Mouse (Mus musculus) lung, postnatal 0 days (tissue): ENCODE measurements around the gene Znrf3. TPM values are rescaled to one million over a fixed set of nuclear protein-coding genes. Genes with fewer than 3 reads are reported as not detected.
A peak's percentile ranks its signal among the peaks of the same experiment; 100 is the strongest.

Experiments used
- ATAC-seq: fragments of 200-750 bp; cut with Nextera tagmentation; 2 replicates; pipeline ENCODE4 v1.8.0; 2017; ENCODE audit warnings: moderate library complexity
- DNase-seq: peaks from one replicate; pipeline ENCODE4 v3.0.0-alpha.2; 2016; ENCODE audit warnings: low spot score
- H3K27ac ChIP-seq: fragments of 300-500 bp; sonication (generic); 2 replicates; pipeline ENCODE4 v1.5.1; 2014; ENCODE audit warnings: antibody characterized with exemption, mild to moderate bottlenecking, low read length, mixed read lengths
- H3K27me3 ChIP-seq: fragments of 300-500 bp; sonication (generic); replicated peaks from 2 replicates; pipeline ENCODE4 v1.6.1; 2014; ENCODE audit warnings: low read length, mixed read lengths; ENCODE audit not compliant: insufficient read depth
- H3K36me3 ChIP-seq: fragments of 300-500 bp; sonication (generic); 2 replicates; pipeline ENCODE4 v1.6.1; 2014; ENCODE audit warnings: low read length, mixed read lengths; ENCODE audit not compliant: insufficient read depth
- H3K4me1 ChIP-seq: fragments of 300-500 bp; sonication (generic); 2 replicates; pipeline ENCODE4 v1.6.1; 2014; ENCODE audit warnings: antibody characterized with exemption, low read depth, low read length, mixed read lengths; ENCODE audit not compliant: insufficient read depth
- H3K4me2 ChIP-seq: fragments of 300-500 bp; sonication (generic); replicated peaks from 2 replicates; pipeline ENCODE4 v1.6.1; 2014; ENCODE audit warnings: low read depth, mild to moderate bottlenecking, low read length, moderate library complexity, mixed read lengths
- H3K4me3 ChIP-seq: fragments of 300-500 bp; sonication (generic); 2 replicates; pipeline ENCODE4 v1.5.1; 2014; ENCODE audit warnings: low read depth, low read length
- H3K9ac ChIP-seq: fragments of 300-500 bp; sonication (generic); replicated peaks from 2 replicates; pipeline ENCODE4 v1.6.1; 2014; ENCODE audit warnings: low read depth, mild to moderate bottlenecking
- H3K9me3 ChIP-seq: fragments of 300-500 bp; sonication (generic); 2 replicates; pipeline ENCODE4 v1.6.1; 2016; ENCODE audit warnings: low read length, mixed read lengths
- CTCF ChIP-seq: IDR thresholded peaks from 2 replicates; pipeline ENCODE4 v1.5.1; 2016; ENCODE audit warnings: antibody characterized with exemption, mild to moderate bottlenecking
- EP300 ChIP-seq: IDR thresholded peaks from 2 replicates; pipeline ENCODE4 v1.6.1; 2016; ENCODE audit warnings: antibody characterized with exemption, mild to moderate bottlenecking, control low read depth
- WGBS: fragments of 180-500 bp; shearing (Covaris S2); extraction: QIAGEN DNeasy Blood & Tissue Kit; methylation state at CpG from one replicate; pipeline ENCODE4 v1.1.7; 2014; 5-methylcytosine and 5-hydroxymethylcytosine counted together
- polyA plus RNA-seq: library from polyadenylated mRNA; unstranded; fragments of >200 nt; fragmentation: Nextera tagmentation; extraction: Ambion mirVana; gene quantifications from 2 replicates; pipeline ENCODE4 v1.2.1, GENCODE M21; 2015

The Znrf3 gene
- polyA plus RNA-seq, 1 experiment from 2014 or later, result 16.3 TPM

- 86% methylated on average over 3 of the region's 3 CpGs for WGBS
Measured at GRCm38 (mm10) chr11:5469084-5469483, 24.4 kb upstream of the Znrf3 start.

GRCm38 (mm10) chr11:5468471-5468870 is 23.8 kb upstream of the Znrf3 start:
- Histone ChIP-seq H3K4me3 (no peak overlapping the region), H3K27me3 (no peaks in the 10 kb centered on the region), H3K9ac (no peak overlapping the region), H3K27ac (no peak overlapping the region), H3K4me1 (no peaks in the 10 kb centered on the region), H3K36me3 (no peaks in the 10 kb centered on the region), H3K9me3 (no peaks in the 10 kb centered on the region), H3K4me2 (no peak overlapping the region)
- TF ChIP-seq EP300 (no peak), CTCF (no peak)
- DNase-seq (no peak), ATAC-seq (no peak)
- 62% methylated on average over 2 of the region's 2 CpGs for WGBS

More at GRCm38 (mm10) chr11:5469084-5469483, 24.4 kb upstream of the Znrf3 start:
- H3K36me3 ChIP-seq, result no peaks in the 10 kb centered on the region
- no peaks in the 10 kb centered on the region for H3K4me1 ChIP-seq
- H3K9ac ChIP-seq, result no peak overlapping the region
- H3K4me3 ChIP-seq, result no peak overlapping the region
- ATAC-seq (no peak), DNase-seq (peak; percentile 36)
- peak; percentile 71 for TF ChIP-seq CTCF
- no peak for TF ChIP-seq EP300
- no peaks in the 10 kb centered on the region for H3K27me3 ChIP-seq
- no peak overlapping the region for H3K27ac ChIP-seq
- no peak overlapping the region for H3K4me2 ChIP-seq
- no peaks in the 10 kb centered on the region for H3K9me3 ChIP-seq

DNA sequence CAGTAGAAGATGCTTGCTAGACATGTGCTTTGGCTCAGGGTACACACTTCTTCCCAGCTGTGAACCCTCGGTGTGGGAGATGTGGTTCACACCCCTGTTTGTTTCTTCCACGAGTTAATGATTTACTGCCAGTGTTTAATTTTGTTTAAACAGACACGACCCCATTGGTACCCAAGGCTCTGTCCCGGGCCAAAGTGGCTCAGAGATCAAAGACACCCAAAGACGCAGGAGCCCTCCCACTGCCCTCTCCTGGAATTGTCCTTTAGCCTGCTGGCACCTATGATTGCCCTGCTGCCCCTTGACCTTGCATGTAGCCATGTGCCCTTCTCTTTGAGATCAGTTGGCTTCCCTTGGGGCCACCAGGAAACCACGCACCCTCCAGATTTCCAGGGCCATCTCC is 7.3 kb upstream of the Znrf3 start:
- ATAC-seq (no peak), DNase-seq (no peak)
- no peaks in the 10 kb centered on the region for H3K4me1 ChIP-seq
- no peak overlapping the region for H3K9ac ChIP-seq
- no peak overlapping the region for H3K4me3 ChIP-seq
- no peaks in the 10 kb centered on the region for H3K36me3 ChIP-seq
- TF ChIP-seq EP300 (no peak), CTCF (no peak)
- no peak overlapping the region for H3K27ac ChIP-seq
- H3K9me3 ChIP-seq, result no peaks in the 10 kb centered on the region
- WGBS, result 15% methylated on average over 6 of the region's 6 CpGs
- H3K4me2 ChIP-seq, result no peak overlapping the region
- H3K27me3 ChIP-seq, result no peaks in the 10 kb centered on the region

GRCm38 (mm10) chr11:5451341-5451740 is 6.7 kb upstream of the Znrf3 start:
- Histone ChIP-seq H3K9ac (no peak overlapping the region), H3K27me3 (no peaks in the 10 kb centered on the region), H3K27ac (no peak overlapping the region), H3K4me2 (no peak overlapping the region), H3K4me1 (no peaks in the 10 kb centered on the region), H3K9me3 (no peaks in the 10 kb centered on the region), H3K36me3 (no peaks in the 10 kb centered on the region), H3K4me3 (no peak overlapping the region)
- TF ChIP-seq EP300 (no peak), CTCF (peak; percentile 25; the same call in 1 of the 2 replicates)
- WGBS, result 66% methylated on average over 4 of the region's 4 CpGs
- ATAC-seq (no peak), DNase-seq (no peak)

DNA sequence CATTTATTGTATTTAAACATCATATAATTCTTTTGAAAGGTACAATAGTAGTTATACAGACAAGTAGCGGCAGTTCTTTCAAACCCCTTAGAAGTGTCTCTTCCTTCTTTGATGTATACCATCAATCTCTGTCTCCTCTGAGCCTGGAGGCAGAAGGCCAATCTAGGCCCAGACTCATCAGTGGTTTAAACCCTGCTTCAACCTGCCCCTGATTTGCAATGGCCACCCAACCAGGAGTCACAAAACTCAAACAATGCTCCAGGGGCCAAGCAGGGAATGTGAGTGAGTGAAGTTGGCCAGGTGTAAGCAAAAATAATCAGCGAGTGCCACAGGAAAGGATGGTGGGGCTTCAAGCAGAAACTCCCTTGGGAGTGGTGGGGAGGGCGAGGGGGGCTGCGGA is 6.1 kb upstream of the Znrf3 start:
- Histone ChIP-seq H3K4me1 (no peaks in the 10 kb centered on the region), H3K4me3 (no peak overlapping the region), H3K27ac (no peak overlapping the region), H3K4me2 (no peak overlapping the region), H3K9ac (no peak overlapping the region), H3K36me3 (no peaks in the 10 kb centered on the region), H3K27me3 (no peaks in the 10 kb centered on the region), H3K9me3 (no peaks in the 10 kb centered on the region)
- WGBS, result 87% methylated on average over 4 of the region's 4 CpGs
- DNase-seq (no peak), ATAC-seq (no peak)
- no peak for TF ChIP-seq CTCF

DNA sequence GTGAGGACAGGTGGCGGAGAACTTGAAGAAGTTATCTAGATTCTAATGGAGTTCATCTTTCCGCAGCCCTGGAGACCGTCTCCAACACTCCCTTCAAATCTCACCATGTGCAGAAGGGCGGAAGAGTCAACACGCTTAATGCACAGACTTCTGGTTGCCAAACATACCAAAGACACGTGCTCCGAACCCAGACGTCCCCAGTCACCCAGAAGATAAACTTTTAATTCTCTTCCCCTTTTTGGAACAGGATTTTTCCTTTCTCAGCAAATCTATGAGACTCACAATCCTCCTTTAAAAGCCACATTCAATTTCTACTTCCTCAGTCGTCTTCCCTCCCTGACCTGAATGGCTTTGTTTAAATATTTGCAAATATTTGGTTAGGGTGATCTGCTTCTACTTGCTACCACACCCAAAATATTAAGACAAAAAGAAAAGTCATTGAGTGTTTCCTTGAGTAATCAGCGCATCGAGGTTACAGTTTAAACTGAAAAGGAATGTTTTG is 856 bp upstream of the Znrf3 start:
- no peaks in the 10 kb centered on the region for H3K27me3 ChIP-seq
- 9% methylated on average over 11 of the region's 11 CpGs for whole genome bisulfite sequencing
- H3K9me3 ChIP-seq, result no peaks in the 10 kb centered on the region
- ATAC-seq (0 out of 2 replicates have a peak, but pooled peaks have one; percentile 5), DNase-seq (peak; percentile 59)
- H3K4me1 ChIP-seq, result no peaks in the 10 kb centered on the region; the same call in 1 of the 2 replicates
- no peaks in the 10 kb centered on the region for H3K36me3 ChIP-seq
- peak overlapping the region; percentile 94 for H3K4me2 ChIP-seq
- TF ChIP-seq CTCF, result no peak
- peak; percentile 18; the same call in 1 of the 2 replicates for TF ChIP-seq EP300
- peak overlapping the region; percentile 67 for H3K27ac ChIP-seq
- H3K4me3 ChIP-seq, result peak overlapping the region; percentile 82
- peak overlapping the region; percentile 41; the same call in 1 of the 2 replicates for H3K9ac ChIP-seq

GRCm38 (mm10) chr11:5444234-5444598 is 431 bp downstream of the Znrf3 start:
- Histone ChIP-seq H3K9ac (peak overlapping the region; percentile 69), H3K4me2 (peak overlapping the region; percentile 94), H3K4me3 (peak overlapping the region; percentile 82), H3K36me3 (no peaks in the 10 kb centered on the region), H3K27ac (peak overlapping the region; percentile 86), H3K4me1 (no peaks in the 10 kb centered on the region; the same call in 1 of the 2 replicates), H3K9me3 (no peaks in the 10 kb centered on the region), H3K27me3 (no peaks in the 10 kb centered on the region)
- DNase-seq (peak; percentile 42), ATAC-seq (peak; percentile 29)
- TF ChIP-seq CTCF, result no peak
- TF ChIP-seq EP300, result no peak
- no CpG with 5 or more reads among the region's 57 CpGs for WGBS
